Mouse (Mus musculus) heart, postnatal 10 days (tissue): ENCODE results near the gene Lrfn4. TPM values are rescaled to one million over a fixed set of nuclear protein-coding genes. Genes with fewer than 3 reads are reported as not detected.

Experiments used
- DNase-seq, 2 experiments: peaks; one replicate each; pipeline ENCODE4 v3.0.0; 2021
- intact Hi-C: fragments of 180-260 bp; cut with DNase I; formaldehyde crosslinking; loops from one replicate; pipeline ENCODE4 v1.15.1; 2025
- total RNA-seq, 2 experiments: library from RNA; stranded (reverse); gene quantifications; 2 replicates each; pipeline ENCODE4 v1.2.3; 2021

The Lrfn4 gene
- 10 to 100 TPM; 12.6 to 16.0 TPM for total RNA-seq

- intact Hi-C loops, result no loop called here
- peak; percentile 88 to 90 for DNase-seq
These were observed at the start of gene Lrfn4 for GRCm38 (mm10) chr19:4615151-4616093. Lrfn4 (minus strand) TSS chr19:4615667.

GRCm38 (mm10) chr19:4658156-4658555, 42.7 kb upstream of the Lrfn4 start:
- intact Hi-C loops, result no loop called here
- no peak for DNase-seq

GRCm38 (mm10) chr19:4646917-4647492, 31.5 kb upstream of the Lrfn4 start:
- intact Hi-C loops, result no loop called here
- no peak for DNase-seq

- intact Hi-C loops, result no loop called here
These were observed 28.8 kb upstream of the Lrfn4 start for GRCm38 (mm10) chr19:4644271-4644670.

GRCm38 (mm10) chr19:4635986-4636385, 20.5 kb upstream of the Lrfn4 start:
- DNase-seq, result no peak

More at GRCm38 (mm10) chr19:4644271-4644670, 28.8 kb upstream of the Lrfn4 start:
- DNase-seq, result no peak

GRCm38 (mm10) chr19:4628819-4629218, 13.4 kb upstream of the Lrfn4 start:
- intact Hi-C loops, result loop anchor here (1.0 to 5.0 kb wide), 5 partner anchors 114 to 333 kb away; partner anchors contain the start of genes 2010003K11Rik, Bbs1, Ccdc87 and Ccs

More at GRCm38 (mm10) chr19:4635986-4636385, 20.5 kb upstream of the Lrfn4 start:
- intact Hi-C loops, result no loop called here

GRCm38 (mm10) chr19:4625829-4626535, 10.5 kb upstream of the Lrfn4 start:
- DNase-seq, result no peak
- intact Hi-C loops, result loop anchor here (5.0 kb wide), 4 partner anchors 129 to 336 kb away; partner anchors contain the start of genes 2010003K11Rik, Bbs1, Ccdc87 and Ccs

More at GRCm38 (mm10) chr19:4628819-4629218, 13.4 kb upstream of the Lrfn4 start:
- DNase-seq, result peak; percentile 66 to 85

- DNase-seq, result peak; percentile 94 to 95
- intact Hi-C loops, result loop anchor here (5.0 kb wide), 4 partner anchors 128 to 337 kb away; partner anchors contain the start of genes 2010003K11Rik, Bbs1, Ccdc87 and Ccs
These were observed 9.8 kb upstream of the Lrfn4 start, which contains the start of gene Rce1 for GRCm38 (mm10) chr19:4625179-4625828. Rce1 (minus strand) TSS chr19:4625641.

GRCm38 (mm10) chr19:4624406-4625178, 9.1 kb upstream of the Lrfn4 start:
- DNase-seq, result no peak
- intact Hi-C loops, result loop anchor here (5.0 kb wide), 4 partner anchors 127 to 338 kb away; partner anchors contain the start of genes 2010003K11Rik, Bbs1, Ccdc87 and Ccs

- no peak for DNase-seq
- intact Hi-C loops, result no loop called here
These were observed 8.5 kb upstream of the Lrfn4 start for GRCm38 (mm10) chr19:4624006-4624405.

- intact Hi-C loops, result no loop called here
- no peak for DNase-seq
These were observed 8.0 kb upstream of the Lrfn4 start for GRCm38 (mm10) chr19:4623419-4623818.

GRCm38 (mm10) chr19:4622780-4623179, 7.3 kb upstream of the Lrfn4 start:
- intact Hi-C loops, result no loop called here
- DNase-seq, result no peak

GRCm38 (mm10) chr19:4620721-4621120, 5.3 kb upstream of the Lrfn4 start:
- intact Hi-C loops, result no loop called here
- no peak for DNase-seq

- no peak for DNase-seq
- intact Hi-C loops, result no loop called here
These were observed 4.0 kb upstream of the Lrfn4 start for GRCm38 (mm10) chr19:4619461-4619860.

GRCm38 (mm10) chr19:4618183-4618582, 2.7 kb upstream of the Lrfn4 start:
- intact Hi-C loops, result no loop called here
- no peak for DNase-seq

GRCm38 (mm10) chr19:4616546-4616945, 1.1 kb upstream of the Lrfn4 start:
- intact Hi-C loops, result no loop called here
- no peak for DNase-seq

- no peak for DNase-seq
- intact Hi-C loops, result no loop called here
These were observed 939 bp downstream of the Lrfn4 start for GRCm38 (mm10) chr19:4614305-4615150.
